Mouse (Mus musculus): ENCODE results near the gene Higd1a. TPM values are rescaled to one million over a fixed set of nuclear protein-coding genes. Genes with fewer than 3 reads are reported as not detected.

The Higd1a gene
- polyA plus RNA-seq, 1 experiment from 2014 or later, result 163 TPM

DNA sequence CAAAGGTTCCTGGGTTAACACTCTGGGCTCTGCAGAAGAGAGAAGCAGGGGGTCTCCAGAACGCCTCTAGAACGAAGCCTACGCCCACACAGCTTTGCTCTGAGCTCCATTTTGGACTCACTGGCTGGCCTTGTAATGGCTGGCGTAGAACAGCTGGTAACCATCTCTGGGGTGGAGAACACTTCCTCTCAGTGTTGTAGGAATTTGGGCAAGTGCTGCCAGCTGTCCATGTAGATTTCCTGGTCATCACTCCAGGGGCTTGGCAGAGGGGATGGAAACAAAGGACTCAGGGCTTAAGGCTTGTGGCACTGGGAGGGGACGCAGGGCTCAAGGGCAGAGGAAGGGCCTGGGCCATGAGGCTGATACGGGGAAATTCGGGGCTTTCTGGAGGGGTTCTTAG, 36.3 kb upstream of the Higd1a start:
- Histone ChIP-seq H3K27ac (ENCODE audit: low read depth) (no peak overlapping the region), H3K4me3 (ENCODE audit: low read depth, low read length) (no peak overlapping the region), H3K9me3 (ENCODE audit: low read depth, low read length) (no peaks in the 10 kb centered on the region), H3K4me1 (ENCODE audit: insufficient read depth) (peaks cover 20% of the 10 kb centered on the region), H3K27me3 (ENCODE audit: insufficient read depth, low read length) (no peaks in the 10 kb centered on the region), H3K9ac (no peak overlapping the region), H3K4me2 (no peak overlapping the region), H3K36me3 (ENCODE audit: insufficient read depth) (no peaks in the 10 kb centered on the region)
- ATAC-seq (ENCODE audit: insufficient read depth) (no peak), DNase-seq (peak; percentile 41)
- no peak for TF ChIP-seq CTCF (IDR thresholded peaks at IDR 0.05; ENCODE audit: low read depth)
- 69% methylated on average over 7 of the region's 7 CpGs for WGBS

DNA sequence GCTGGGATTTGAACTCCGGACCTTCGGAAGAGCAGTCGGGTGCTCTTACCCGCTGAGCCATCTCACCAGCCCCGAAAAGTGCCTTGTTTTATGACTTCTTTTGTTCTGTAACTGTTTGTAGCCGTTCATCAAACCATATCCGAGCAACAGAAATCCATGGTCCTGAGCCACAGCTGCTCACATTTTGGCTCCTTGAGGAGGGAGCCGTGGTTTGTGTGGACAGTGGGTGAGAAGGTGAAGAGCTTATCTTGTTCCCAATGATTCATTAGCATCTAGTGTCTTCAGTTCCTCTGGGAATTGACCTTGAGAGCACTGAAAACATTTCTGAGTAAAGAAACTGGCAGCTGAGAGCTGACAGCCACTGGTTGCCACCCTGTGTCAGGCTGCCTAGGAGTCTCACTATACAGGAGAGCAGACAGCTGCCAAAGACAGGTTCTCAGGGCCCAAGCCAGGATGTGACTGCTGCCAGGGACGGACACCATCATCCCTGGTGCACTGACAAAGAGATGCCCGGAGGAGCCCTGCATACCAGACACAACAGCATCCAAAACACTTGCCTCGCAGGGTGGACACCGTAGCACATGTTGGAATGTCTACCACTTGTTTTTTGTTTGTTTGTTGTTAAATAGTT, 34.0 kb upstream of the Higd1a start:
- no peak overlapping the region for H3K4me3 ChIP-seq (ENCODE audit: low read depth, low read length)
- 69% methylated on average over 12 of the region's 12 CpGs for WGBS
- H3K9me3 ChIP-seq (ENCODE audit: low read depth, low read length), result no peaks in the 10 kb centered on the region
- no peak overlapping the region for H3K27ac ChIP-seq (ENCODE audit: low read depth)
- DNase-seq (no peak), ATAC-seq (ENCODE audit: insufficient read depth) (no peak)
- H3K36me3 ChIP-seq (ENCODE audit: insufficient read depth), result no peaks in the 10 kb centered on the region
- TF ChIP-seq CTCF (IDR thresholded peaks at IDR 0.05; ENCODE audit: low read depth), result no peak
- H3K4me2 ChIP-seq, result no peak overlapping the region
- no peak overlapping the region for H3K9ac ChIP-seq
- H3K27me3 ChIP-seq (ENCODE audit: insufficient read depth, low read length), result no peaks in the 10 kb centered on the region
- H3K4me1 ChIP-seq (ENCODE audit: insufficient read depth), result peaks cover 20% of the 10 kb centered on the region

DNA sequence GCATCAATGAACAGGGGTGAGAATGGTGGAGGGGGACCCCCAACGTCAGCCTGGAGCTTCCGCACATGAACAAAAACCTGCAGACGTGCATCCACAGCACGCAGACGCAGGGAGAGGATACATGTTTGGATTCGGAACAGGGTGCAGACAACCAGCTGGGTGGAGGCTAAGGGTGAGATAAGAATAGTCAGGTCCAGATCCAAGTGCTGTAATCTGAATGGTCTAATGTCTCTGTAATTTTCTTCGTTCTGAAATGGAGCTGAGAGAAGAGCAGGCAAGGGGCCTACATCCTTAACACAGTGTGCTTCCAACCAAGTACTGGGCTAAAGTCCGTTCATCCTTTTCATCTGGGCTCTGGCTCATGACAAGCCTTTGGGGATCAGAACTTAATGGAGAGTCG, 33.1 kb upstream of the Higd1a start:
- H3K27ac ChIP-seq (ENCODE audit: low read depth), result no peak overlapping the region; the same call in 1 of the 2 replicates
- ATAC-seq (ENCODE audit: insufficient read depth), result no peak
- H3K4me2 ChIP-seq, result no peak overlapping the region
- no peaks in the 10 kb centered on the region for H3K36me3 ChIP-seq (ENCODE audit: insufficient read depth)
- WGBS, result 82% methylated on average over 9 of the region's 9 CpGs
- DNase-seq, result no peak
- H3K9ac ChIP-seq, result no peak overlapping the region
- H3K4me1 ChIP-seq (ENCODE audit: insufficient read depth), result peaks cover 20% of the 10 kb centered on the region
- no peaks in the 10 kb centered on the region for H3K9me3 ChIP-seq (ENCODE audit: low read depth, low read length)
- no peaks in the 10 kb centered on the region for H3K27me3 ChIP-seq (ENCODE audit: insufficient read depth, low read length)
- no peak overlapping the region for H3K4me3 ChIP-seq (ENCODE audit: low read depth, low read length)
- no peak for TF ChIP-seq CTCF (IDR thresholded peaks at IDR 0.05; ENCODE audit: low read depth)

GRCm38 (mm10) chr9:121890441-121890941, 32.3 kb upstream of the Higd1a start:
- DNase-seq (peak; percentile 76), ATAC-seq (ENCODE audit: insufficient read depth) (peak; percentile 80)
- no peak for TF ChIP-seq CTCF (IDR thresholded peaks at IDR 0.05; ENCODE audit: low read depth)
- H3K4me1 ChIP-seq (ENCODE audit: insufficient read depth), result peaks cover 20% of the 10 kb centered on the region
- no peaks in the 10 kb centered on the region for H3K9me3 ChIP-seq (ENCODE audit: low read depth, low read length)
- WGBS, result 3% methylated on average over 18 of the region's 18 CpGs
- no peak overlapping the region for H3K27ac ChIP-seq (ENCODE audit: low read depth)
- no peak overlapping the region for H3K9ac ChIP-seq
- no peaks in the 10 kb centered on the region for H3K36me3 ChIP-seq (ENCODE audit: insufficient read depth)
- no peaks in the 10 kb centered on the region for H3K27me3 ChIP-seq (ENCODE audit: insufficient read depth, low read length)
- no peak overlapping the region for H3K4me3 ChIP-seq (ENCODE audit: low read depth, low read length)
- H3K4me2 ChIP-seq, result peak overlapping the region; percentile 51

GRCm38 (mm10) chr9:121889927-121890440, 31.8 kb upstream of the Higd1a start:
- H3K36me3 ChIP-seq (ENCODE audit: insufficient read depth), result no peaks in the 10 kb centered on the region
- no peaks in the 10 kb centered on the region for H3K9me3 ChIP-seq (ENCODE audit: low read depth, low read length)
- DNase-seq (peak; percentile 33), ATAC-seq (ENCODE audit: insufficient read depth) (0 out of 2 replicates have a peak, but pooled peaks have one; percentile 8)
- H3K4me3 ChIP-seq (ENCODE audit: low read depth, low read length), result no peak overlapping the region
- H3K27me3 ChIP-seq (ENCODE audit: insufficient read depth, low read length), result no peaks in the 10 kb centered on the region
- no peak overlapping the region for H3K27ac ChIP-seq (ENCODE audit: low read depth)
- H3K4me1 ChIP-seq (ENCODE audit: insufficient read depth), result peaks cover 17% of the 10 kb centered on the region
- peak overlapping the region; percentile 51 for H3K4me2 ChIP-seq
- no peak for TF ChIP-seq CTCF (IDR thresholded peaks at IDR 0.05; ENCODE audit: low read depth)
- H3K9ac ChIP-seq, result no peak overlapping the region
- WGBS, result 35% methylated on average over 4 of the region's 4 CpGs

GRCm38 (mm10) chr9:121882015-121882457, 23.9 kb upstream of the Higd1a start:
- no peak overlapping the region for H3K27ac ChIP-seq (ENCODE audit: low read depth)
- DNase-seq, result peak; percentile 48
- H3K4me2 ChIP-seq, result no peak overlapping the region
- WGBS, result 20% methylated on average over 7 of the region's 7 CpGs
- ATAC-seq (ENCODE audit: insufficient read depth), result peak; percentile 49
- H3K36me3 ChIP-seq (ENCODE audit: insufficient read depth), result no peaks in the 10 kb centered on the region
- H3K9ac ChIP-seq, result no peak overlapping the region
- TF ChIP-seq CTCF (IDR thresholded peaks at IDR 0.05; ENCODE audit: low read depth), result no peak
- no peak overlapping the region for H3K4me3 ChIP-seq (ENCODE audit: low read depth, low read length)
- no peaks in the 10 kb centered on the region for H3K4me1 ChIP-seq (ENCODE audit: insufficient read depth)
- H3K27me3 ChIP-seq (ENCODE audit: insufficient read depth, low read length), result no peaks in the 10 kb centered on the region
- no peaks in the 10 kb centered on the region for H3K9me3 ChIP-seq (ENCODE audit: low read depth, low read length)

DNA sequence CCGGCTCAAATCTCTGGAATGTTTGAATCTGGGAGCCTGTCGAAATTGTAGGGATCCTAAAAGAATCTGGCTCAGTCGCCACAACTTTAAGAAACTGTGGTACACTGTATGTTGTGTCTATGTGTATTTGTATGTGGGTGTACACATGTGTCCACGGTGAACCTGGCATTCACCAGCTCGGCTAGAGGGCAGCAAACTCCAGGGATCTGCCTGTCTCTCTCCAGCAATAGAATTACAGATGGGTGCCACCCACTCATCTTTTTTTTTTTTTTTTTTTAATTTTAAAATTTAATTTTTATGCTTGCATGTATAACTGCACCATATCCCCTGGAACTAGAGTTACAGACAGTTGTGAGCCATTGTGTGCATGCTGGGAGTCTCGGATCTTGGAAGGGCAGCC, 23.1 kb upstream of the Higd1a start:
- 58% methylated on average over 6 of the region's 6 CpGs for WGBS
- peak; percentile 25; the same call in 1 of the 2 replicates for TF ChIP-seq CTCF (IDR thresholded peaks at IDR 0.05; ENCODE audit: low read depth)
- Histone ChIP-seq H3K4me3 (ENCODE audit: low read depth, low read length) (no peak overlapping the region), H3K9ac (no peak overlapping the region), H3K27ac (ENCODE audit: low read depth) (no peak overlapping the region), H3K27me3 (ENCODE audit: insufficient read depth, low read length) (no peaks in the 10 kb centered on the region), H3K9me3 (ENCODE audit: low read depth, low read length) (no peaks in the 10 kb centered on the region), H3K36me3 (ENCODE audit: insufficient read depth) (no peaks in the 10 kb centered on the region), H3K4me1 (ENCODE audit: insufficient read depth) (no peaks in the 10 kb centered on the region), H3K4me2 (no peak overlapping the region)
- DNase-seq (no peak), ATAC-seq (ENCODE audit: insufficient read depth) (no peak)
